Mouse (Mus musculus) retina, adult 2 months (tissue): ENCODE measurements at regions not wholly inside any gene's neighbourhood (a gene's known extent, or its start where the extent isn't known, plus 50 kb on each side); places are given as distances from the start of the nearest gene placed in this dataset.

ENCODE experiments used
- DNase-seq: peaks from one replicate; pipeline ENCODE4 v3.0.0-alpha.2; 2012; ENCODE audit warnings: low read depth, low spot score

DNA sequence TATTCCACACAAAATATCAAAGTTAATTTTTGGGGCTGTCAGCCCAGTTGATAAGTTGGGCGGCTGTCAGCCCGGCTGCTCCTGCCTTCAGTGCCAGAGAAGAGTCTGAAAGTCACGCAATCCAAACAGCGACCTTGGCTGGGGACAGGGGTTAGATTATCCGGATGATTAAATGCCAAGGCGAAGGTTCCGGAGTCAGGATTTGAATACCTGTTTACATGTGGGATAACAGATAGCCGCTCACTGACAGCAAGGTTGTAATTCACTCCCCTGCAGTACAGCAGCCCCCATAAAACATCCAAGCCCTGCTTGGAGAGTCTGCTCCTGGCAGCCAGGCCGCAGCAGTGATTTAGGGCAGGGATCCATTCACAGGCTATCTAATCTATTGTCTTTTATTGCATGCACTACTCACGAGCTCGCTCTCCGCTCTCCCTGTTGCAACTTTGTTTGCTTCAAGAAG lies 388.3 kb downstream of the Gm45692 start:
- no peak for DNase-seq

DNA sequence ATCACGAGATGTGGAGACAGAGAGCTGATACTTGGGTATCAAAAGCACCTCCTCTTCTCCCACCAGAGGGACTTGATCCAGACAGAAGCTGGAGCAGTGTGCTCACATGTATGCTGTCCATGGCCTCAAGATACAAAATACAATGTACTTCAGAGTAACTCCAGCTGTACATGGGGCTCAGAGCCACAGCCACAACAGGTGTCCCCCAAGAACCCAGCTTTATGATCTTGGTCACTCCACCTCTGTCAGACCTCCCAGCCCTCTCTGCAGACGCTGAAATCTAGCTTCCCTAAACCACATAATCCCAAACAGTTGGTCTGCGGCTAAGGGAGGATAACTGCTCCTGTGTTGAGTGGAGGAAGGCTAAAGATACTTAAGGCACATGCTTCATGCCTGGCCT lies 389.9 kb downstream of the Gm45692 start:
- DNase-seq: no peak

DNA sequence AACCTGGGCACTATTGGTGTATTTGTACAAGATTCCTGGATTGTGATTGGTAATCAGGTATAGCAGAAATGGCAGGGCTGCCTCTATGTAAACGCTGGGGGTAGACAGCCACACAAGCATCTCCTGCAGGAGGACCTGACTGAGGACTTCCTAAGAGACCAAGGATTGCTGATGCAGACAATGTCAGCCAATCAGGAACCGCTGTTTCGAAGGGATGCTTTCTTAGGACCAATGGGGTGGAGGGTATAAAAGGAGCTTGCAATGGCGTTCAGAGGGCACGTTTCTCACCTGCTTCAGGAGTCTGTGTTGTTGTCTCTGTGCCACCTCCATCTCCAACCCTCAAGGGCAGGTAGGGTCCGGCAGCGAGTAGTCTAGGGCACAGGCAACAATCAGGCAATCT lies 393.7 kb downstream of the Gm45692 start:
- no peak for DNase-seq

DNA sequence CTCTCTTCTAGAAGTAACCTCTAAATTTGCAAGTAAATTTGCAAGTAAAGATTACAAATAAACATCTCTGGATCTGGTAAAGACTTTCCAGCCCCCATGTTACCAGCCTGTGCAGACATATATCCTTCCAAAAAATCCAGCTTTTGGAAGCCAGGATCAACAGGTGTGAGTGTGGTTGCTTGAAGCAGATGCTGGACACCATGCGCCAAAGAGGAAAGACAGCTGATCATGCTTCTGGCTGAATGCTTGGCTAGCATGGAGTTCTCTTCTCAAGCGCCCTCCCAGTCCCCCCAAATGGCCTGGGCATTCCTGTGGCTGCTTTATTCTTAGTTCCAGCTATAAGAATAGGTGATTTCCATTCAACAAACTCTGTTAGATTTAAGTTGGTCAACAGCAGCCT lies 404.9 kb downstream of the Gm45692 start:
- no peak for DNase-seq

DNA sequence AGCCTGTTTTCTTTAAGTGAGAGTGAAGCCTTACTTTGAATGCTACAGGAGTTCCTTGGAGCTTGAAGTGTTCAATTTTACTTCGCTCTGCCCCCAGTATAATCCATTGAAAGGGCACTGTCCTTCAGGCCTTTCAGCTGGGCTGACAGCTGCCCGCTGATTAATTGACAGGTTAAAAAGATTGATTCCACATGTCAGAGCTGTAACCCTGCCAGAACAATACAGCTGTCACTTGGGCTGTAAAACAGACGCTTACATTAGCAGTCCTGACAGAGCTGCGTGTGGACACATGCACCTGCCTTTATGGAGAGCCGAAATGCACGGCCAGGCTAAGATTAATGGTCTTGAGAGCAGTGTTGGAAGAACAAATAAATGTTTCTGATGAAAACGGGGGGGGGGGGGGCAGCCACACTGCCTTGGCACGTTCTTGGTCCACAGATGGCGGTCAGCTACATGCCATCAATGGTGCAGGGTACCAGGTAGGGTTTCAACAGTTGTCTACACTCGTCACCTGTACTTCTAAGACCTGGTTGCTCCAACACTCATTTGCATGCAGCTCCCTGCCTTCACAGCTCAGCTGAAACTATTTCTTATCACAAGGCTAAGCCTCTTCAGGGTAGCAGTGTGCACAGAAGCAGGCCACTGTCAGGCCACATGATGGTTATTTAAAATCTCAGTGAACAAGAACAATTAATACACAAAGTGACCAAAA lies 407.3 kb downstream of the Gm45692 start:
- DNase-seq: no peak

DNA sequence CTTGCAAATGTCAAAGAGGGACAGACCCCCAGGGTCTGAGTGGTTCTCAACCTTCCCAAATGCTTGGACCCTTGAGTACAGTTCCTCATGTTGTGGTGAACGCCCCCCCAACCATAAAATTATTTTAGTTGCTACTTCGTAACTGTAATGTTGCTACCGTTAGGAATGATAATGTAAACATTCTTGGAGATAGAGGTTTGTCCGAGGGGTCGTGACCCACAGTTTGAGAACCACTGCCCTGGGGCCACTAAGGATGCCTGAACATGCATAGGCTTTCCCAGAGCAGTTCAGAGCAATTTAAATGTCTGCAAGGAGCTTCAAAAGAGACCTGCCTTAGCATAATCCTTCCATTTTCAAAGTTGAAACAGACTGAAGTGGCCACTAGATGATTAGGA lies 407.8 kb downstream of the Gm45692 start:
- DNase-seq: no peak

DNA sequence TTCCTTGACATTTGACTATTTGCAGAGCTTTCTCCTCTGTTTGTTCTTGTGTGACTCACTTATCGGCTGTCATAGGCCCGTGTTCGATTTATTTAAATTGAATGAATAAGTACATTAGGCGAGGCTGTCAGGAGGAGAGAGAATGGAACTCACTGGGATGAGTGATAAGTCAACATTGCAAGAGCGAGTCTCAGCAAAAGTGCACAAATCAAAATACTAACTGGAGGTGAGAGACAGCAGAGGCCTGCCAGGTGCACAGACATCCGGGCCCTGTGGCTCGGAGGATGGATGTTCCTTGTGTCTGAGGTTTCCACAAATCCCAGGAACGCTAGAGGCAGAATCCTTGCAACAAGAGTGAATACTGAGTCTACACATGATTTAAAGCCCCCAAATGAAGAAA lies 410.6 kb downstream of the Gm45692 start:
- no peak for DNase-seq

DNA sequence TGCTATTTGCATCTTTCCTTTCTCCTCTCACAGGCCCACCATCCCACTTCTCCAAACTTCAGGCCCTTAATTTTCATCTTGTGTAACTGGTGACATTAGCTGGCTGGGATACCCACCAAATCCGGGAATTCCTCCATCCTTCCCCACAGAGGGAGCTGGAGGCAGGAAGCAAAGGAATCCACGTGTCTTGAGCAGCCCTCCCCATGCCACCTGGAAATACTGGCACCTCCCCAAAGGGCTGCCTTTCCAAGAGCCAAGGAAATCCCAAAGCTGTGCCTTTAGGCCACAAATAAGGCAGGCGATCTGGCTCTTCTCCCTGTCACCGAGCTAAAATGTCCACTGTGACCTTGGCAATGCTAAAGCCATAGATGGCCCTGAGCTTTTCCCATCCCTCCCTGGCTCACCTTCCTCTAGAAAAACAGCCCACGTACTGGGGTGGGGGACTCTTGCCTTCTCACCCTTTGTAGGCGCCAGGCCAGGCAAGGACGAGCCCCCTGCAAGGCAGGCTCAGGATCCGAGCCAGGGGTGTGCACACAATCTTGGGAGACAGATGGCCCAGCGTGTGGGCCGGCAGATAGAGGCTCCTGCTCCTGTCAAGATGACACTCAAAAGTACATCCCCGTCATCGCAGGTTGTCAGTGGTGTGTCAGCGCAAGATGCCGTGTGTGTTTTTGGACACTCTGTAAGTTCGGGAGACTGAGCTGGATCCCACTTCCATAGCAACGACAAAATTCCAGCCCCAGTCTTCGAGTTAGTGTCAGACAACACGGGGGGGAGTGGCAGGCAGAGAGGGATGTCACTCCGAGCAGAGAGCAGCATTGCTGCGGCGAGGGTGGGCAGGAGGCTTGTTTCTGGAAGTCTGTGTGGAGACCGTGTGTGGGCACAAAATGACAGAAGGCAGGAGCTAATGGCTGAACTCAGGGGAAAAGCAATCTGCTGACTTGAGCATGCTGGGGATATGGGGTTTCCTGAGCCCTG lies 414.4 kb downstream of the Gm45692 start:
- DNase-seq: no peak

DNA sequence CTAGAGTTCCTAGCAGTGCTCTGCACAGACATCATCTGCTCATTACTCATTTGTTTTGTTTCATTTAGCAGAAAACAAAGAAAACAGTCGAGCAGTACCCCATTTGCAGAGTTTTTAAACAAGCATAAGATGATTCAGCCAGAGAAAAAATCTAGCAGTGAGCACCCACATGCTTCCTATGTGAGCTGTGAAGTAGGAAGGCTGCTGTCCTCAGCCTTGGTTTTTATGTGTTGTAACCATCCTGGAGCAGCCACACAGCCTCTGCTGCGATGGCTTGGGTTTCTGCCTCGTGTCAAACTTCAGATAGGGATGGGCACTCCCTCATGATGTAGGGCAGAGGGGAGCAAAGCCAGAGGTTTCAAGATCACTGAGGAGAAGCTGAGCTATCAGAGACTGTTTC lies 416.5 kb downstream of the Gm45692 start:
- no peak for DNase-seq

DNA sequence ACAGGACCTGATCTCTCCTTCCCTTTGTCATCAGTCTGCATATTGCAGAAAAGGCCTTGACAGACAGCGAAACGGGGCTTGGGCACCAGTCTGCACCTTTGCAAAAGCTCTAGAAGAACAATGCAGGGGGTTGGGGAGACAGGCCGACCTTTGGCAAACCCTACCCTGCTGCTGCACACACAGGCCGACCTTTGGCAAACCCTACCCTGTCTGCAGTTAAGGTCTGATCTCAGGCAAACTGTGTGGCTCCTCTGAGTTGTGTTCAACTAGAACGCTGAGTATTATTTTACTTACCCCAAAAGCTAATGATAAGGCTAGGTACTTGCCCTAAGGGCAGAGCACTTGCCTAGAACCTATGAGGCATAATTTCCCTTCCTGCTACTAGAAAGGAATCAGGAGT lies 423.4 kb upstream of the Zfp703 start:
- DNase-seq: no peak

DNA sequence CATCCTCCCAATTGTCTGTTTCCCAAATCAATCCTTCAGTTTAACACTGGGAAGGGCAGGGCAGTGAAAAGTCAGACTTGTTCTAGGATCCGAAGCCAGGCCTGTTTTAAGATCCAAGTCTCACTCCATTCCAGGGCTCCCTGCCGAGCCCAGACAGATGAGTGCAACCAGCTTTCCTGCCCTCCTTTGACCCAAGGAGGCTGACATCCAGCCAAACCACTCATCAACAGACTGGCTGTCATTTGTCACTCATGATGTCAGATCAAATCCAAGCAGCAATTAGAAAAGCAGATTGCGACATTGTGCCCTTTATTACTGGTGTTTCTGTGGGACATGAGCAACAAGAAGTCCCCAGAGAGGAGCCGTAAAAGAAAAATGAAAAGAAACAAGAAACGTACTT lies 417.9 kb upstream of the Zfp703 start:
- DNase-seq: no peak

DNA sequence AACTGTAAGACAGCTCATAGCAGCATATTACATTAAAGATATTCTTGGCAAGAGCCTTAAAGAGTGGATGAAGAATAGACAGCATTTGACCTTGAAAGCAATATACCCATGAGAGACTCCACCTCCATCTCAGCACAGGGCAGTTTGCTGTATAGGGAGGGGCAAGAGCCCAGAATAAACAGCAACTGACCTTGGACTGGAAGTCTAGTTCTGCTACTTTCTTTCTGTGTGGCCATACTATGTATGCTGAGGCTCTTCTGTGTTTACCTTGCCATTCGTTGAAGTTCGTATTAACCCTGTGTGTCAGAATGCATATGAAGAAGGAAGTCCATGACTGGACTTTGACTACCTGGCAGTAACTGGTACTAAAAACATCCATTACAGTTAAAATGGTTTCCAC lies 414.0 kb upstream of the Zfp703 start:
- DNase-seq: no peak

DNA sequence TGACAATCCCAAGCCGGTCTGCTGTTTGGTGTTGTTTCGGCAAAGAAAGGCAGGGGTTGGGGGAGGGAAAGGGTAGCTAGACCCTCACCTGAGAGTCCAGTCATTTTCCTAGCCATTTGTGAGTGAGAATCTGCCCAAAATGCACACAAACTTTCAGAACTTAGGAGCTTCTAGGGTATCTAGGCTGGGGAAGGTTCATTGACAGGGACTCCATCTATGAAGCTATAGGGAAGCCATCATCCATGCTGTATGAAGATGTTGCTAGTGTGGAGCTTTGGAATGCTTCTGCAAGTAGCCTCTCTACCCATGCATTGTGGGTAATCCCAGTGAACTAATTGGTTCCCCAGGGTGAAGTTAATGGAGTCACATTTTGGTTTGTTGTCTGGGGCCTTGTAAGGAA lies 412.9 kb upstream of the Zfp703 start:
- no peak for DNase-seq

DNA sequence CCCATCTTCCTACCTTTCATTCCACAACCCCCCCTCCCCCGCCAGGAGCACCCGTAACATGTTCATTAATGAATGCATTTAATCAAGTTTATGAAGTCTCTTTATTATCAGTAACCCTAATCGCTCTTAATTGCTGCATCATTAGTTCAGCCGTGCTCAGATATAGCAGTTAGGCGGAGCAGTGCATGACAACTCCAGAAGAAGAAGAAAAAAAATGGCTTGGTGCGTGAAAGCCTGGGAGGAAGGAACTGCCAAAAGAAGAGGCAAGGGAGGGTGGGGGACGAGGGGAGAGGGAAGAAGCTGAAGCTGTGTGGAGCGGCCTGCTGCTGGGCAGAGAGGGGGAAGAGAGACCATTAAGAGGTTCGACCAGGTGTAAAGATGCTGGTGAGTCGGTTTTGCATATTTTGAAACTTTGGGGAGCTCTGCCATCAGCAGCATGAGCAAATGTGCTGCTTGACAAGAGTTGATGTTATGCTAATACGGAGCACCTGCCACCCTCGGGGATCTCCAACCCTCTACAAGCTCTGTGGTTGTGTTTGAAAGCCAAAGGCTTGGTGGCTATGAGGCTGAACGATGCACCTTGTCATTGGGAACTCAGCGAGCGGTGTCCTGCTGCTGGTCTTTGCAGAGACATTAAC lies 408.6 kb upstream of the Zfp703 start:
- DNase-seq: no peak

DNA sequence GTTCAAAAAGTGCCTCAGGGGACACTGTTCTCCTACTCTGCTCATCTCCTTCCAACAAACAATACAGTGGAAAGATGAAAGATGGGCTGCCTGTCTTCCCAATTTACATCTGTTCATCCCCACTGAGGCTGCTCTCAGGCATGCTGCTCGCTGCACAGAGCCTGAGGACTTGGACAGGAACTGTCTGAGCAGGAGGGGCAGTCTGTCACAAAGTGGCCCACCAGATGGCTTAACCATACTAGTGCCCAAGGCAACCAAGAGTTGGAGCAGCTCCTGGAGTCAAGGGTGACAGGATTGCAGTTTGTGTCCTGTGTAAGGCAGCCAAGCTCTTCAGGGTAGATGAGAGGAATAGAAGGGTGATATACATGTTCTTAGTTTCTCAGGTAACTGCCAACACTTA lies 388.3 kb upstream of the Zfp703 start:
- DNase-seq: no peak

DNA sequence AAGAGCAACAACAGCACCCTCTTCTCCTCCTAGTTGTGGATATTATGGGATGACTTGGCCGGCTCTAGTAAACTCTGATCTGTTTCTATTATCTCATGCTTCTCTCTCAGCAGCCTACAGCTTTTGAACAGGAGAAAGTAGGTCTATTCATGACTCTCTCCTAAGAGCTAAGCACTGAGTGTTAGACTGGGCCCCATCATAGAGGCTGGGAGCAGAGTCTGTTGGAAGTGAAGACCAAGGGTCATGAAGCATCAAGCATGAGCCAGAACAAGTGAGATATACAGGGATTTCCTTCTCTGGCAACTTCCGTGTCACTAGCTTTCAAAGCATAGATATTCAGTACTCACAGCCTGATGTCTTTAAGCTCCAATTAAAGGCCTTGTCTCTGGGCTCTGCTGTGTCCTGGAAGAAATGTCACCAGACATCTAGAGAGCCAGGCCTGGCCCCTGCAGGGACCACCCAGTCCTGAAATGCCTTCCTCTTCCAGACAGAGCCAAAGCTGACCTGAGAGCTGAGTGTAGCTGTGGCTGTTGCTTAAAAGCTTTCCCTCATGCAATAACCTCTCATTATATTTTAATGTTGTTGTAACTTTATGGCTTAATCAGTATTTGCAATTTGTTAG lies 386.4 kb upstream of the Zfp703 start:
- no peak for DNase-seq

DNA sequence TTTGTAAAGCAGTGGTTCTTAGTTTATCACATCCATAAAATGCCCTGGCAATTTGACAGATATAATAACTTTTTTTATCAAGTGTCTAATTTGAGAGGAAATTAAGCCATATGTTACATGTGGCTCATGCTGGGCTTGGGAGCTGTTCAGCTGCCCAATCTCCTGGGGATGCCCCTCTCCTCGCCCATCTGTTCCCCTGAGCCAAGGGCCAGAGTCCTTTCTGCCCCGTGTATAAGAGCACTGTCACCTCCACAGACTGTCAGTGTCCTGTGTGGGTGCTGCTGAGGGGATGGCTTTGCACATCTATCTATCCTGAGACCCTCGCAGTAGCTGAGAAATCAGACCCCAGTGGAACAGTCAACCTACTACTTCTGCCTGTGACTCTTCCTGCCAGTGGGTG lies 385.9 kb upstream of the Zfp703 start:
- DNase-seq: no peak

DNA sequence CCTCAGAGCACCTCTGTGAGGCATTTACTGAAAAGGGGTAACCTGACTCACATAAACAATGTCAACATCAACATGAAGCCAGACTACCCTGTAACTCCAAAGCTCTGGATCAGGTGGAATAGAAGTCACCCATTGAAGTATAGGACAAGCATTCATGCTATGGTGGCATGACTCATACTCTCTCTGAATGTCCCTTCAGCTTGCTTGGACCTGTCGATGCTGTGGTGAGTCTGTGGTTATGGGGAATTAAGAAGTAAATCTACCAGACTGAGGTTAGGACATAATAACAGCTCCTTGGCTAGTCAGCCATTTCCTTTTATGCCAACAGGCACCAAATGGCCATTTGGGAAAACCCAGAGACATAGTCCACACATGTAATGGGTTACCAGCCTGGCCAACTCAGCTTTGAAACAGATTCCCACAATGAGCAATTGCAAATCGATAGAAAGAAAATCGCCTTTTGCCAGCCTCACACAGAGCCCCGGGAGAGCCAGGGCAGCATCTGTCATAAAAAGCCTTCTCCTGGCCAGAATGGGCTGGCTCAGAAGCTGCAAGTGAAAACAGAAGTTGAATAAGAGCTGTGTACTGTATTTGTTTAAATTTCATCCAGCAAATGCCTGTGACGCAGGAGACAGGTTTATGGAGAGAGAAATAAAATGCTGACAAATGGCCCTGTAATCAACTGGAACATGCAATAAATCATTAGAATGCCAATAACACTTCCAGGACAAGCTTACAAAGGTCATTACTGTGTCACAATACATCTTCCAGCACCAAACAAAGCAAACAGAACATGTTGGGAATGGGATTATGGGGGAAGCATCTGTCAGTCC lies 383.4 kb upstream of the Zfp703 start:
- no peak for DNase-seq

DNA sequence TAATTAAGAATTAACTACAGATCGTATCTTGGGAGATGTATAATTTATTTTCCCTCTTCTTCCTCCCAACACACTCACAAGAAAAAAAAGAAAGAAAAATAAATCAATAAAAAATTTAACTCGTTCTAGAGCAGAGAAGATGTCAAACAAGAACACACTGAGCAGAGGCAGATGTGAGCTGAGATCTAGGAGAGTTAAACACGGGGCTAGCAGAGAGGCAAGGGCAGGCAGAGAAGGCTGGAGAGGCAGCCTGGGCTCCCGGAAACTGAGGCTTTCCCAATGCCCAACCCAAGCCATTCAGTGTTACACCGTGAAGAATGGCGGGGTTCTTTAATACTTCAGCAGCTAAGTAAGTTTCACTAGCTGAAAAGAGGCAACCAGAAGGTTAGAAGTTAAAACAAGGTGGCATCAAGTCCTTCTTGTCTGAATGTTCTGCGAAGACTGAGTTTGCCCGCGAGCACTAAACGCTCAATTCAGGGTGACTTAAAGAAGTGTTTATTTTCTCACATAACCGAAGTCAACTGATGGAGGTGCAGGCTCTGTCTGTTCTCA lies 382.7 kb upstream of the Zfp703 start:
- DNase-seq: no peak

DNA sequence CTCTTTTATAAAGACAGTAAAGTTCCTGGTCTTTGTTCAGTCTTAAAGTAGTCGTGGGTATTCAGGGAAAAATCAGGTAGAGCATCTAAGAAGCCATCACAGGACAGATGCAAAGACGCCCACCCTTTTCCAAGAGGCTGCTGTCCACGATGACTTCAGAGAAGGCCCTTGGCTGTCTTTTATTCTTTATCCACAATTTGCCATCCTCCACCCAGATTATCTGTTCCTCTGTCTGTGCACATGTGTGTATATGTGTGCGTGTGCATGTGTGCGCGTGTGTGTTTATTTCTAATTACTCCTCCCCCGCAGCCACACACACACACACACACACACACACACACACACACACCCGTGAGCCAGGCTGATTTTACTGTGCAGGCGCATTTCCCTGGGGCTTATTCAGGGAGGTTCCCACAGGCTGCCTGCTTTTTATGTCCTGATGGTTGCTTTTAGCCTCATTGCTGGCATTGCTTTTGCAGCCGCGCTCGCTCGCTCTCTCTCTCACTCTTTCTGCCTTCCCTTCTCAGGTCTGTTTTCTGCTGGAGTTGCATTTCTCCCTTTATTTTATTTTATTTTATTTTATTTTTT lies 381.6 kb upstream of the Zfp703 start:
- DNase-seq: no peak
